Mouse (Mus musculus) megakaryocyte, embryonic 14.5 days (primary cell): ENCODE data around the gene Styx.

Experiments
- FLI1 ChIP-seq: IDR thresholded peaks from 2 replicates; pipeline ENCODE4 v1.6.1; 2012; ENCODE audit warnings: low read length, inconsistent platforms, mixed read lengths
- GATA1 ChIP-seq: IDR thresholded peaks from 3 replicates; pipeline ENCODE4 v1.6.1; 2012; ENCODE audit warnings: mixed read lengths, low read length, inconsistent platforms, borderline replicate concordance

GRCm38 (mm10) chr14:45329018-45329588 lies 21.8 kb upstream of the Styx start:
- TF ChIP-seq GATA1, result no peak
- no peak for TF ChIP-seq FLI1
